Mouse (Mus musculus): ENCODE measurements around the gene Pfkl. TPM values are rescaled to one million over a fixed set of nuclear protein-coding genes. Genes with fewer than 3 reads are reported as not detected.
"Not testable (repeated sequence)": the region's sequence is repeated elsewhere in the genome, so short reads cannot be mapped to it uniquely, and the experiment has no call there.

Gene Pfkl
- total RNA-seq (2021), result 100 to 1,000 TPM; 149 to 153 TPM

GRCm38 (mm10) chr10:78009945-78010293 is at the start of gene Pfkl:
Gene Pfkl, minus strand, starts transcription at chr10:78010083.
- intact Hi-C loops (cut with DNase I), result loop anchor here (5.0 kb wide), 1 partner anchor 33 kb away; the partner anchor contains the start of gene 1810043G02Rik
- DNase-seq (ENCODE audit: low spot score in 2 of 2), result no peak

- DNase-seq (ENCODE audit: low spot score in 2 of 2), result no peak
- intact Hi-C loops (cut with DNase I), result no loop called here
Observed at GRCm38 (mm10) chr10:78057056-78057455, 47.2 kb upstream of the Pfkl start.

GRCm38 (mm10) chr10:78054633-78055565 is 45.0 kb upstream of the Pfkl start:
- DNase-seq (ENCODE audit: low spot score in 2 of 2), result no peak
- intact Hi-C loops (cut with DNase I), result no loop called here

- no peak for DNase-seq (ENCODE audit: low spot score in 2 of 2)
- intact Hi-C loops (cut with DNase I), result no loop called here
Observed at GRCm38 (mm10) chr10:78049519-78050035, 39.7 kb upstream of the Pfkl start.

- intact Hi-C loops (cut with DNase I), result no loop called here
- no peak for DNase-seq (ENCODE audit: low spot score in 2 of 2)
Observed at GRCm38 (mm10) chr10:78048061-78048730, 38.3 kb upstream of the Pfkl start.

GRCm38 (mm10) chr10:78046388-78046787 is 36.5 kb upstream of the Pfkl start:
- intact Hi-C loops (cut with DNase I), result no loop called here

GRCm38 (mm10) chr10:78044531-78044930 is 34.6 kb upstream of the Pfkl start:
- intact Hi-C loops (cut with DNase I), result no loop called here
- no peak for DNase-seq (ENCODE audit: low spot score in 2 of 2)

More at GRCm38 (mm10) chr10:78046388-78046787, 36.5 kb upstream of the Pfkl start:
- DNase-seq (ENCODE audit: low spot score in 2 of 2), result no peak

- intact Hi-C loops (cut with DNase I), result no loop called here
- DNase-seq (ENCODE audit: low spot score in 2 of 2), result peak; percentile 40 to 41
Observed at GRCm38 (mm10) chr10:78043406-78043836, 33.5 kb upstream of the Pfkl start, which contains the start of gene Aire. Gene Aire, minus strand, starts transcription at chr10:78043610.

GRCm38 (mm10) chr10:78042697-78043405 is 33.0 kb upstream of the Pfkl start:
- intact Hi-C loops (cut with DNase I), result no loop called here
- DNase-seq (ENCODE audit: low spot score in 2 of 2), result peak; percentile 28 to 29

- intact Hi-C loops (cut with DNase I), result no loop called here
- DNase-seq (ENCODE audit: low spot score in 2 of 2), result no peak
Observed at GRCm38 (mm10) chr10:78042096-78042495, 32.2 kb upstream of the Pfkl start.

GRCm38 (mm10) chr10:78041647-78042046 is 31.8 kb upstream of the Pfkl start, which contains the start of gene Dnmt3l:
Gene Dnmt3l, plus strand, starts transcription at chr10:78041947.
- intact Hi-C loops (cut with DNase I), result no loop called here
- no peak for DNase-seq (ENCODE audit: low spot score in 2 of 2)

GRCm38 (mm10) chr10:78037139-78037538 is 27.3 kb upstream of the Pfkl start:
- intact Hi-C loops (cut with DNase I), result no loop called here
- DNase-seq (ENCODE audit: low spot score in 2 of 2), result no peak

GRCm38 (mm10) chr10:78031987-78032386 is 22.1 kb upstream of the Pfkl start:
- intact Hi-C loops (cut with DNase I), result no loop called here
- DNase-seq (ENCODE audit: low spot score in 2 of 2), result no peak

- DNase-seq (ENCODE audit: low spot score in 2 of 2), result no peak
- intact Hi-C loops (cut with DNase I), result loop anchor here (5.0 kb wide), 2 partner anchors 47 to 133 kb away; no protein-coding TSS in a partner anchor
Observed at GRCm38 (mm10) chr10:78029080-78029479, 19.2 kb upstream of the Pfkl start.

GRCm38 (mm10) chr10:78028129-78028528 is 18.2 kb upstream of the Pfkl start:
- DNase-seq (ENCODE audit: low spot score in 2 of 2), result peak; percentile 44 to 57
- intact Hi-C loops (cut with DNase I), result loop anchor here (5.0 kb wide), 2 partner anchors 46 to 134 kb away; no protein-coding TSS in a partner anchor

- intact Hi-C loops (cut with DNase I), result loop anchor here (5.0 kb wide), 2 partner anchors 43 to 137 kb away; no protein-coding TSS in a partner anchor
- not testable (repeated sequence) for DNase-seq (ENCODE audit: low spot score in 2 of 2)
Observed at GRCm38 (mm10) chr10:78025453-78025852, 15.6 kb upstream of the Pfkl start.

- intact Hi-C loops (cut with DNase I); DNase-seq (ENCODE audit: low spot score in 2 of 2): not testable (repeated sequence)
Observed at GRCm38 (mm10) chr10:78019984-78020383, 10.1 kb upstream of the Pfkl start.

- no peak for DNase-seq (ENCODE audit: low spot score in 2 of 2)
- intact Hi-C loops (cut with DNase I), result no loop called here
Observed at GRCm38 (mm10) chr10:78019291-78019690, 9.4 kb upstream of the Pfkl start.

GRCm38 (mm10) chr10:78018797-78019203 is 8.9 kb upstream of the Pfkl start:
- intact Hi-C loops (cut with DNase I), result no loop called here
- DNase-seq (ENCODE audit: low spot score in 2 of 2), result peak; percentile 56 to 65

Measured in left cerebral cortex, postnatal 36 days (tissue).